Mouse (Mus musculus): ENCODE measurements around the gene Faah.

DNA sequence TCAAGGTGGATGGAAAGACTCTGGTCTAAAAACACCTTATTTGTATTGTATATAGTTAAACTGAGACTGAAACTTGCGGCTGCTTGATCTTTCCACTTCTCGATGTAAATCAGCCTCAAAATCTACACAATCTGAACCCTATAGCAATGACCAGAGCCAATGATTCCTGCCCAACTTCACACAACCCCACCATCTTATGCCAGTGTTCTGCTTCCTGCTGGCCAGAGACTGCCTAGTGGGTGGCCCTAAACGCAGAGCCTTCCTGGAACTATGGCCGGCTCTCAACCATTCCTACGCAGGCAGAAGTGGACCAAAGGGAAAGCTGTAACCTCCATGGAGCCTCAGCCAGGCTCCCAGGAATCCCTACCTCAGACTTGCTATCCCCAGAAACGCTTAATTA, 54.0 kb downstream of the Faah start:
- no peak for TF ChIP-seq CTCF (IDR thresholded peaks at IDR 0.05; ENCODE audit: low read depth)
- TF ChIP-seq EP300 (optimal IDR thresholded peaks at IDR 0.05), result no peak
